Mouse (Mus musculus) stomach, postnatal 0 days (tissue): ENCODE results near the gene Phactr1.

Experiments used
- CTCF ChIP-seq: IDR thresholded peaks from 2 replicates; pipeline ENCODE4 v1.5.1; 2016; ENCODE audit warnings: antibody characterized with exemption, low read depth, mild to moderate bottlenecking, moderate library complexity
- EP300 ChIP-seq: optimal IDR thresholded peaks from 2 replicates; pipeline ENCODE3; 2016; ENCODE audit warnings: antibody characterized with exemption

- TF ChIP-seq EP300 (no peak), CTCF (peak; percentile 81)
Observed at GRCm38 (mm10) chr13:42792279-42792678, 111.9 kb downstream of the Phactr1 start.
